Mouse (Mus musculus) hindbrain, embryonic 13.5 days (tissue): ENCODE data around the gene Dusp6. TPM values are rescaled to one million over a fixed set of nuclear protein-coding genes. Genes with fewer than 3 reads are reported as not detected.

ENCODE experiments used
- ATAC-seq: fragments of 200-750 bp; cut with Nextera tagmentation; 2 replicates; pipeline ENCODE4 v1.8.0; 2017; ENCODE audit warnings: moderate TSS enrichment; ENCODE audit not compliant: low FRiP score
- H3K27ac ChIP-seq: fragments of 300-500 bp; sonication (generic); 2 replicates; pipeline ENCODE4 v1.5.1; 2015; ENCODE audit warnings: inconsistent platforms, mild to moderate bottlenecking, moderate library complexity
- H3K27me3 ChIP-seq: fragments of 300-500 bp; sonication (generic); 2 replicates; pipeline ENCODE4 v1.6.1; 2015; ENCODE audit warnings: mild to moderate bottlenecking, inconsistent platforms
- H3K36me3 ChIP-seq: fragments of 300-500 bp; sonication (generic); 2 replicates; pipeline ENCODE4 v1.6.1; 2015; ENCODE audit warnings: mild to moderate bottlenecking, inconsistent platforms
- H3K4me1 ChIP-seq: fragments of 300-500 bp; sonication (generic); replicated peaks from 2 replicates; pipeline ENCODE4 v1.6.1; 2015; ENCODE audit warnings: inconsistent platforms
- H3K4me2 ChIP-seq: fragments of 300-500 bp; sonication (generic); 2 replicates; pipeline ENCODE4 v1.6.1; 2015; ENCODE audit warnings: inconsistent platforms, mild to moderate bottlenecking, moderate library complexity
- H3K4me3 ChIP-seq: fragments of 300-500 bp; sonication (generic); 2 replicates; pipeline ENCODE4 v1.5.1; 2015; ENCODE audit warnings: mild to moderate bottlenecking, inconsistent platforms
- H3K9ac ChIP-seq: fragments of 300-500 bp; sonication (generic); 2 replicates; pipeline ENCODE4 v1.6.1; 2015; ENCODE audit warnings: mild to moderate bottlenecking, inconsistent platforms
- H3K9me3 ChIP-seq: fragments of 300-500 bp; sonication (generic); 2 replicates; pipeline ENCODE4 v1.6.1; 2016; ENCODE audit warnings: inconsistent platforms
- WGBS: fragments of 180-500 bp; shearing (Covaris S2); methylation state at CpG from one replicate; pipeline ENCODE4 v1.1.7; 2015; 5-methylcytosine and 5-hydroxymethylcytosine counted together
- polyA plus RNA-seq: library from polyadenylated mRNA; unstranded; fragments of >200 nt; fragmentation: Nextera tagmentation; extraction: Ambion mirVana; gene quantifications from 2 replicates; pipeline ENCODE4 v1.2.1, GENCODE M21; 2015

The Dusp6 gene
- polyA plus RNA-seq, 1 experiment from 2014 or later = 27.2 TPM

- H3K9me3 ChIP-seq = no peaks in the 10 kb centered on the region
- H3K27ac ChIP-seq = no peak overlapping the region
- no peaks in the 10 kb centered on the region for H3K36me3 ChIP-seq
- WGBS = 87% methylated on average over 10 of the region's 10 CpGs
- H3K27me3 ChIP-seq = no peaks in the 10 kb centered on the region
- no peak for ATAC-seq
- H3K9ac ChIP-seq = no peak overlapping the region
- no peak overlapping the region for H3K4me3 ChIP-seq
- peaks cover 5% of the 10 kb centered on the region for H3K4me1 ChIP-seq
- H3K4me2 ChIP-seq = no peak overlapping the region
These were observed 7.0 kb upstream of the Dusp6 start for GRCm38 (mm10) chr10:99255830-99256570.

GRCm38 (mm10) chr10:99257531-99257930, 5.5 kb upstream of the Dusp6 start:
- no peaks in the 10 kb centered on the region for H3K36me3 ChIP-seq
- 90% methylated on average over 5 of the region's 5 CpGs for WGBS
- no peaks in the 10 kb centered on the region for H3K27me3 ChIP-seq
- no peaks in the 10 kb centered on the region for H3K9me3 ChIP-seq
- no peak overlapping the region for H3K4me3 ChIP-seq
- ATAC-seq = no peak
- H3K27ac ChIP-seq = no peak overlapping the region
- H3K4me1 ChIP-seq = peaks cover 14% of the 10 kb centered on the region
- H3K9ac ChIP-seq = no peak overlapping the region
- no peak overlapping the region for H3K4me2 ChIP-seq

DNA sequence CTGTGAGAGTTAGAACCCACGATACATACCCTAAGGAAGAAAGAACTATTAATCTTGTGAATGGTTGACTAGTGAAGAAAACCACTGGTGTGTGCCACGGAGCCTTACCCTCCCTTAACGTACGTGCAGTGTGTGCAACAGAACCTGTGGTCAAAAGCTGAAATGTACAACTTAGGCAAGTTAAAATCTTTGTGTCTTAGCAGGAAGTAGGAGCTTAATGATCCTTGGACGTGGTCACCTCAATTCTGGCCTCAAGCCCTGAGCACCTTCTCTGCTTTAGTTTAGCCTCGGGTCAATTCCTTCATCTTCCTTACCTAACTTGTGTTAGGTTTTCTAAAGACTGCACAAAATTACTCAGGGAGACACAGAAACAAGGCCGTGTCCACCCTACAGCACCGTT, 3.2 kb upstream of the Dusp6 start:
- Histone ChIP-seq H3K27ac (no peak overlapping the region), H3K9me3 (no peaks in the 10 kb centered on the region), H3K27me3 (0 out of 2 replicates have a peak, but pooled peaks cover 2% of the 10 kb centered on the region), H3K9ac (no peak overlapping the region), H3K4me3 (no peak overlapping the region), H3K4me1 (peaks cover 30% of the 10 kb centered on the region), H3K36me3 (no peaks in the 10 kb centered on the region), H3K4me2 (no peak overlapping the region)
- ATAC-seq = no peak
- WGBS = 82% methylated on average over 8 of the region's 8 CpGs

- peak; percentile 6; the same call in 1 of the 2 replicates for ATAC-seq
These were observed 1.8 kb upstream of the Dusp6 start for GRCm38 (mm10) chr10:99261151-99261635.

GRCm38 (mm10) chr10:99261636-99262318, 1.3 kb upstream of the Dusp6 start:
- ATAC-seq = peak; percentile 59
- no peaks in the 10 kb centered on the region for H3K9me3 ChIP-seq
- peak overlapping the region; percentile 91 for H3K27ac ChIP-seq
- H3K36me3 ChIP-seq = peaks cover 5% of the 10 kb centered on the region
- under 1% methylated on average over 62 of the region's 62 CpGs for WGBS
- peak overlapping the region; percentile 80 for H3K9ac ChIP-seq
- peaks cover 45% of the 10 kb centered on the region for H3K4me1 ChIP-seq
- peak overlapping the region; percentile 85 for H3K4me2 ChIP-seq
- H3K27me3 ChIP-seq = peaks cover 17% of the 10 kb centered on the region
- peak overlapping the region; percentile 55 for H3K4me3 ChIP-seq

More at GRCm38 (mm10) chr10:99261151-99261635, 1.8 kb upstream of the Dusp6 start:
- peaks cover 13% of the 10 kb centered on the region for H3K27me3 ChIP-seq
- H3K4me1 ChIP-seq = peaks cover 43% of the 10 kb centered on the region
- WGBS = under 1% methylated on average over 30 of the region's 30 CpGs
- H3K9ac ChIP-seq = peak overlapping the region; percentile 80
- peaks cover 1% of the 10 kb centered on the region; the same call in 1 of the 2 replicates for H3K36me3 ChIP-seq
- H3K9me3 ChIP-seq = no peaks in the 10 kb centered on the region
- H3K27ac ChIP-seq = peak overlapping the region; percentile 91
- H3K4me2 ChIP-seq = peak overlapping the region; percentile 85
- H3K4me3 ChIP-seq = peak overlapping the region; percentile 55

DNA sequence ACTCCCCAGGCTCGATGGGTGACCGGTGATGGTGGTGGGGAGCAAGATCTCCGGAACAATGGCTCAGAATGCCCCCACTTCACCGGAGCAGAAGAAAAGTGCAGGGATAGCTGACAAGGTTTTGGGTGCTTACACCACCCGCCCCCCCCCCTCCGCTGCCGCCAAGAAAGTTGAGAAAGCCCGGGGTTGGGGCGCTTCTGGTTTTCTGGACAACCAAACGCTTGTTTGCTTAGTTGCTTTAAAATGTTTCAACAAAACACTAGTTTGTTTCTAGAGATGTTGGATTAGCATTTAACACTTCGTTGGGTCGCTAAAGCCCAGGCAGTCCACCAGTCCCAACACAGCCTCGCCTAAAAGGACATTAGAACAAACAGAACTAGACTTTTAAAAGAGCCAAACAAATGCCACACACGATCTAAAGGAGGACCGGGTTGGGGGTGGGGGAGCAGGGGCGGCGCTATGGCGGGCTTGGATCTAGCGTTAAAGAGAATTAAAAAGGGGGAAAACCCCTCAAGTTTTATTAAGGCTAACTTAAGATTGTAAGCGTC, 638 bp upstream of the Dusp6 start:
- H3K36me3 ChIP-seq = peaks cover 5% of the 10 kb centered on the region
- WGBS = under 1% methylated on average over 20 of the region's 20 CpGs
- peaks cover 20% of the 10 kb centered on the region for H3K27me3 ChIP-seq
- H3K27ac ChIP-seq = peak overlapping the region; percentile 91
- peak overlapping the region; percentile 55 for H3K4me3 ChIP-seq
- peak overlapping the region; percentile 85 for H3K4me2 ChIP-seq
- H3K4me1 ChIP-seq = peaks cover 45% of the 10 kb centered on the region
- H3K9me3 ChIP-seq = no peaks in the 10 kb centered on the region
- peak overlapping the region; percentile 80 for H3K9ac ChIP-seq
- peak; percentile 18 for ATAC-seq

- WGBS = under 1% methylated on average over 66 of the region's 66 CpGs
- peak overlapping the region; percentile 91 for H3K27ac ChIP-seq
- peaks cover 5% of the 10 kb centered on the region for H3K36me3 ChIP-seq
- peak overlapping the region; percentile 55 for H3K4me3 ChIP-seq
- H3K27me3 ChIP-seq = peaks cover 27% of the 10 kb centered on the region
- peak overlapping the region; percentile 89 for H3K9ac ChIP-seq
- H3K9me3 ChIP-seq = no peaks in the 10 kb centered on the region
- ATAC-seq = peak; percentile 71
- peaks cover 47% of the 10 kb centered on the region for H3K4me1 ChIP-seq
- H3K4me2 ChIP-seq = peak overlapping the region; percentile 85
These were observed 589 bp downstream of the Dusp6 start for GRCm38 (mm10) chr10:99263419-99264221.

GRCm38 (mm10) chr10:99264301-99265010, 1.4 kb downstream of the Dusp6 start:
- peak overlapping the region; percentile 85 for H3K4me2 ChIP-seq
- H3K36me3 ChIP-seq = peaks cover 5% of the 10 kb centered on the region
- under 1% methylated on average over 26 of the region's 26 CpGs for WGBS
- no peak for ATAC-seq
- no peaks in the 10 kb centered on the region for H3K9me3 ChIP-seq
- H3K9ac ChIP-seq = peak overlapping the region; percentile 89
- peak overlapping the region; percentile 55 for H3K4me3 ChIP-seq
- peak overlapping the region; percentile 91 for H3K27ac ChIP-seq
- peaks cover 56% of the 10 kb centered on the region for H3K4me1 ChIP-seq
- peaks cover 30% of the 10 kb centered on the region for H3K27me3 ChIP-seq

DNA sequence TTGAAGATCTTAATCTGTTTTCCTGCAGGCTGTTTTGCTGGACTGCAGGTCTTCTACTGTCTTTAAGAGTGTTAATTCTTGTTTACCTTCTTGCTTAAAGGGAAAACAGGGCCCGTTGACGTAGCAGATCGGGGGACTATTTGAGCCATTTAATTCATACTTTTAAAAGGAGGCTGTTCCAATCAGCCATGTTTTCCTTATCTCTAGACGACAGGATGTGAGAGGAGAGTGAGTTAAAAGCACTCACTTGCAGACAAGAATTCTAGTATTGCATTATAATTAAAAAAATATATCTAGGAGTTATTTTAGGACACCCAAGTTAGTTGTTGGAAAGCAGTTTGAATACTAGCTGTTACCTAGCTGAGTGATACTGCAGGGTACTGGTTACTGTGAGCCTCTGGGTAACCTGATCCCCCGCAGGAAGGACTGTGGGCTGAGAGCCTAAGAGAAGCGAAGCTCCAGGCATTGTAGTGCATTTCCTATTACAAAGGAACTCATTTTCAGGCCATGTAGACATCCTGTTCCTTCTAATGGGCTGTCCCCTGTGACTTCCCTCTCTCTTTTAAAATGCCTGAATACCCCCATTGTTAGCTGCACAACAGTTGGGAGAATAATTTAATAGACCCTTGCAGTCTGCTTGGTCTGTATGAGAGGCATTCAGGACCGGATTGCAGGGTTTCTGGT, 2.1 kb downstream of the Dusp6 start:
- H3K36me3 ChIP-seq = peaks cover 5% of the 10 kb centered on the region
- H3K27me3 ChIP-seq = peaks cover 30% of the 10 kb centered on the region
- ATAC-seq = no peak
- H3K4me2 ChIP-seq = peak overlapping the region; percentile 85
- peak overlapping the region; percentile 91 for H3K27ac ChIP-seq
- WGBS = 2% methylated on average over 7 of the region's 7 CpGs
- H3K4me3 ChIP-seq = peak overlapping the region; percentile 55
- H3K9me3 ChIP-seq = no peaks in the 10 kb centered on the region
- H3K9ac ChIP-seq = peak overlapping the region; percentile 89
- peaks cover 58% of the 10 kb centered on the region for H3K4me1 ChIP-seq

DNA sequence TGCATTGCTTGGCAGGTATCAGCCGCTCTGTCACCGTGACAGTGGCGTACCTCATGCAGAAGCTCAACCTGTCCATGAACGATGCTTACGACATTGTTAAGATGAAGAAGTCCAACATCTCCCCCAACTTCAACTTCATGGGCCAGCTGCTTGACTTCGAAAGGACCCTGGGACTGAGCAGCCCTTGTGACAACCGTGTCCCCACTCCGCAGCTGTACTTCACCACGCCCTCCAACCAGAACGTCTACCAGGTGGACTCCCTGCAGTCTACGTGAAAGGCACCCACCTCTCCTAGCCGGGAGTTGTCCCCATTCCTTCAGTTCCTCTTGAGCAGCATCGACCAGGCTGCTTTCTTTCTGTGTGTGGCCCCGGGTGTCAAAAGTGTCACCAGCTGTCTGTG, 3.0 kb downstream of the Dusp6 start:
- ATAC-seq = no peak
- H3K4me3 ChIP-seq = peak overlapping the region; percentile 55
- no peaks in the 10 kb centered on the region for H3K9me3 ChIP-seq
- peaks cover 53% of the 10 kb centered on the region for H3K4me1 ChIP-seq
- peak overlapping the region; percentile 85 for H3K4me2 ChIP-seq
- peaks cover 37% of the 10 kb centered on the region for H3K27me3 ChIP-seq
- 37% methylated on average over 14 of the region's 14 CpGs for WGBS
- H3K27ac ChIP-seq = peak overlapping the region; percentile 23
- H3K36me3 ChIP-seq = peaks cover 5% of the 10 kb centered on the region
- peak overlapping the region; percentile 89 for H3K9ac ChIP-seq

DNA sequence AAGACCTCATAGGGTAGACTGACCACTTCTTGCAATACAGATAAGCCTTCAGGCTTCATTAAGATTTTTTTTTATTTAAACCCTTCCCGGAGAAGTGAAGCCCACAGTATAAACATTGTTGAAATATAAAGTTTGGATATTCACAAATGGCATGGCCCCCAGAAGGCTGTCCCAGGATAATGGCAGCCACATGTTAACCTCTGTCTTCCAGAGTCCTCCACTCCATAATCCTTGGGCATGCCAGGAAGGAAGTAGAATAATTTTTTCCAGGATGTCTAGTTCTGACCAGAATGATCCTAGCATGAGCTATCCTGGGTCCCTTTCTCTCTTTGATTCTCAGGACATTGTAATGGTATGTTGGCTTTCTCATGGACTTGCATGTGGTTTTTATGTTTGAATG, 4.6 kb downstream of the Dusp6 start:
- Histone ChIP-seq H3K9ac (no peak overlapping the region), H3K27ac (no peak overlapping the region), H3K9me3 (no peaks in the 10 kb centered on the region), H3K36me3 (peaks cover 5% of the 10 kb centered on the region), H3K4me2 (peak overlapping the region; percentile 6; the same call in 1 of the 2 replicates), H3K4me1 (peaks cover 42% of the 10 kb centered on the region), H3K4me3 (no peak overlapping the region), H3K27me3 (peaks cover 37% of the 10 kb centered on the region)
- 76% methylated on average over 1 of the region's 1 CpGs for WGBS
- no peak for ATAC-seq
